Mouse (Mus musculus) effector memory CD4-positive, alpha-beta T cell, adult 7 months (primary cell): Measurements from ENCODE around the gene Ubap1l. TPM values are rescaled to one million over a fixed set of nuclear protein-coding genes. Genes with fewer than 3 reads are reported as not detected.

Experiments used
- polyA plus RNA-seq: library from polyadenylated mRNA; unstranded; fragments of 100-300 nt; shearing (Covaris generic); gene quantifications from one replicate; pipeline ENCODE4 v1.2.1, GENCODE M21; 2017

The Ubap1l gene
- not detected for polyA plus RNA-seq

DNA sequence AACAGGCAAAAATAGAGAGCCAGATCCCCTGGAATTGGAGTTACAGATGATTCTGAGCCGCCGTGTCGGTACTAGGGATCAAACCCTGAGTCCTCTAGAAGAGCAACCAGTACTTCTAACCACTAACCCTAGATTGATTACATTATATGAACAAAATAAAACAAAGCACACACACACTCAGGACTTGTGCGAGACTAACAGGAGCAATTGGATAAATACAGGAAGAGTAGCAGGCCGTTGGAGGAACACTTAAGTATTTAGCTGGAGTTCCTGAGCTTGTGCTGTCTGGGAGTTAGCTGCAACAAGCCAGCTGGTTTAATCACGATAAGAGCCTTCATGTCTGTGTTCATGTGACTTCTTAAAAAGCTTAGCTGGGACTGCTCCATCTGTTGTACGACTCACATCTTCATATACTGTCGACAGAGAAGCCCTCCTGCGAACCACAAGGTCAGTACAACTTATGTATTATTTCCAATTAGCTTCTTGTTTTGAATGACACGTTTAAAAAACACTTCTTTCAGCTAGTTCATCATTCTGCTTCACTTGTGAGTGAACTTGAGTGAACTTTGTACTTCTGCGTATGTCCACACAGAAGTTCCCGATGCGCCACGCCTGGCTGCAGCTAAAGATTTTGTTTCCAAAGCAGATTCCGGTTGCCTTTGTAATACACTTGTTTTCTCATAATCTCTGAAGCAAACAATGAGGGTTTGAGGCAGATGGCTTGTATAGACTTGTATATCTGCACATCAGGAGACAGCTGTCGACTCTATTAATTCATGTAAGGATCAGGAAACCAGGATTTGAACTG lies at the start of gene Ubap1l:
TSS of gene Ubap1l (plus strand) at position 401 of the 808 bp plus-strand sequence.

DNA sequence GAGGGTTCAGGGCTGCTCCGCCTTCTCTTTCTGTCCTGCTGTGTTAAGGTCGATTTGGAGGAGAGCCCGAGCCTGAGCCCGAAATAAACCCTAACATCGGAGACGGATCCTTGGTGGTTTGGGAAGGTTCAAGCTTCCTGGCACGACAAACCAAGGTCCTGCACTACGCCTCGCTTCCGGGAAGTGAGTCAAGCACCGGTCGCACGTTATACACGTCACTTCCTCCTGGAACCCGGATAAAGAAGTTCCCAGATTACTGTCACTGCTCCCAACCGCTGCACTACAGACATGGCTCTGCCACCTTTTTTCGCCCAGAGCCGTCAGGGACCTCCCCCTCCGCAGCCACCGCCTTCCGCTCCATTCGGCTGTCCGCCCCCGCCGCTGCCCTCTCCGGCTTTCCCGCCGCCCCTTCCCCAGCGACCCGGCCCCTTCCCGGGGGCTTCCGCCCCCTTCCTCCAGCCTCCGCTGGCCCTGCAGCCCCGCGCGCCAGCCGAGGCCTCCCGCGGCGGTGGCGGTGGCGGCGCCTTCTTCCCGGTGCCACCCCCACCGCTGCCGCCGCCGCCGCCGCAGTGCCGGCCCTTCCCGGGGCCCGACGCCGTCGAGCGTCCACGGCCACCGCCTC lies 14.9 kb upstream of the Ubap1l start, which contains the start of gene Pdcd7:
TSS of gene Pdcd7 (plus strand) at position 251 of the 622 bp plus-strand sequence.

DNA sequence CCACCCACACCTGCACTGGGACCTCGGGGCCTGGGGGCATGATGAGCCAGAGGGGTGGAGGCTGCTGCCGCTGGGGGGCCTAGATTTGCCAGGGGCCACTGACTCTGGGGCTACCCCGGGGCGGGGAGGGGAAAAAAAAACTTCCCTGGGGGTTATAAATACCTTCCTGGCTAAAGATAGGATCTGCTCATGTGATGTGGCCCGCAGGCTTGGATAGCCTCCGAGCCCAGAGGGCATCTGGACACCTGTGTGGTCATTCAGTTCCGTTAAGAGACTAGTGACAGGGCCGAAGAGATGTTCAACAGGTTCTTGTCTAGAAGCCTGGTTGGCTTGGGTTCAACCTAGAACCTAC lies 30.7 kb downstream of the Ubap1l start, which contains the start of gene Kbtbd13:
TSS of gene Kbtbd13 (minus strand) at position 40 of the 352 bp plus-strand sequence.

DNA sequence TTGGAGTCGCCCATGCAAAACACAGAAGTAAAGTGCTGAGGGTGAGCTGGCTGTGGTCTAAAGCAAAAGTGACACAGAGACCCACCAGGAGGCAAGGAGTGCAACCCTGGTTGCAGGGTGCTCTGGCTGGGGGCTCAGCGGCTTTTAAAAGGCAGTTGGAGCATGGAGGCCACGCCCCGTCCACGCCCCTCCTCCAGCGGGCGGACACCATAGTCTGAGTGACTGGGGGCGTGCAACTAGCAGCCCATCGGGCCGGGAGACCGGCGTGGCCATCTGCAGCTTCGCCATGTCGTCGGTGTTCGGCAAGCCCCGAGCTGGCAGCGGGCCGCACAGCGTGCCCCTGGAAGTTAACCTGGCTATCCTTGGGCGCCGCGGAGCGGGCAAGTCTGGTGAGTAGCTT lies 37.4 kb downstream of the Ubap1l start, which contains the start of gene Rasl12:
TSS of gene Rasl12 (plus strand) at position 228 of the 400 bp plus-strand sequence.

DNA sequence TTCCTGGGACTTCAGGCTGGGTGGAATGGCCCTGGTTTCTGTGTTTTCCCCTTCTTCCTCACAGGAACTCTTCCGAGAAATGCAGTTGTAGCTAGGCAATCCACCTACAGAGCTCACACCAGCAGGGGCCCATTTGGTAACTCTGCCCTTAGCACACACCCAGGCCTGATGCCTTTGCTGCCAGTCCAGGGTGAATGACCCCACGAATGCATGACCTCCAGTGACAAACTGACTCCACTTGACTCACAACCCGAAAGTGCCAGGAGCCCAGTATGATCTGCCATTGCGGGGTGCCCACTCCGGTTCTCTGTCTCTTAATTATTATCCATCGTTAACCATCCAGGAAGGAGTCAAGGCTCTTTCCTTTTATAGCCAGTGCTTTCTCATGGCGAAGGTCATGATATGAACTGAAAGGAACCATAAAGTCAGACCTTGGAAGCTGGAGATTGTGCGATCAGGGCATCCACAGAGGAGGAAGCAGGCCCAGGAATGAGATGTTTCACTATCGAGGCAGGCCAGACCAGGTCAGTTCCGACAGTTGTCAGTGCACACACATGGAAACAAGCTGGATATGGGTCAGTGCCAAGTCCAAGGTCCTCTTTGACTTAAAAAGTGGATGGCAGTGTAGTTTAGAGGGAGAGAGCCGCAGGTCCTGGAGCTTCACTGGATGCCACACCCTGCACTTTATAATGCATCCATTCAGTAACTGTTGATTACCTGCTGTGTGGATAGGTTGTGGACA lies 62.1 kb downstream of the Ubap1l start, which contains the start of gene Slc51b:
TSS of gene Slc51b (minus strand) at position 196 of the 742 bp plus-strand sequence.

Other genes with a start within 250 kb of the Ubap1l start
- gene Igdcc3, start 219.9 kb upstream of the Ubap1l start, polyA plus RNA-seq, result not detected
- 13.0 TPM for gene Parp16, start 165.7 kb upstream of the Ubap1l start, polyA plus RNA-seq
- gene Cilp, start 95.9 kb upstream of the Ubap1l start, polyA plus RNA-seq, result 0.15 TPM
- gene Clpx, start 66.8 kb upstream of the Ubap1l start, polyA plus RNA-seq, result 31.3 TPM
- gene Pdcd7, start 14.9 kb upstream of the Ubap1l start, polyA plus RNA-seq, result 24.2 TPM
- gene Kbtbd13, start 30.6 kb downstream of the Ubap1l start, polyA plus RNA-seq, result not detected
- not detected for gene Rasl12, start 37.5 kb downstream of the Ubap1l start, polyA plus RNA-seq
- not detected for gene Slc51b, start 61.9 kb downstream of the Ubap1l start, polyA plus RNA-seq
- gene Mtfmt, start 74.7 kb downstream of the Ubap1l start, polyA plus RNA-seq, result 22.2 TPM
- gene Spg21, start 99.9 kb downstream of the Ubap1l start, polyA plus RNA-seq, result 103 TPM
- not detected for gene Ankdd1a, start 159.2 kb downstream of the Ubap1l start, polyA plus RNA-seq
- 41.4 TPM for gene Plekho2, start 219.0 kb downstream of the Ubap1l start, polyA plus RNA-seq
- 0.16 TPM for gene Pif1, start 226.1 kb downstream of the Ubap1l start, polyA plus RNA-seq